Comparison of ENCODE assay signal across 8 mouse cellular contexts in genomic region chr2:153444254-153445136, GRCm38 (mm10). TPM values are rescaled to one million over a fixed set of nuclear protein-coding genes. Genes with fewer than 3 reads are reported as not detected.
A peak's percentile ranks its signal among the peaks of the same experiment; 100 is the strongest.
DNase-seq lines count a peak whose midpoint lies in the region; ATAC-seq and TF ChIP-seq lines count a peak whose summit lies in the region.

No protein-coding gene starts in this region.

- no peaks in the 10 kb centered on the region for H3K9me3 ChIP-seq in embryonic facial prominence, embryonic 15.5 days (replicated peaks)
- H3K9me3 ChIP-seq in heart, embryonic 12.5 days (replicated peaks) = no peaks in the 10 kb centered on the region
- no peaks in the 10 kb centered on the region for H3K9me3 ChIP-seq in kidney, embryonic 16.5 days (ENCODE audit: low read length)
- no peaks in the 10 kb centered on the region for H3K9me3 ChIP-seq in liver, postnatal 0 days (ENCODE audit: low read length)
- H3K9me3 ChIP-seq in neural tube, embryonic 12.5 days = no peaks in the 10 kb centered on the region

- H3K27me3 ChIP-seq in embryonic facial prominence, embryonic 15.5 days = no peaks in the 10 kb centered on the region
- no peaks in the 10 kb centered on the region for H3K27me3 ChIP-seq in heart, embryonic 12.5 days (replicated peaks)
- H3K27me3 ChIP-seq in kidney, embryonic 16.5 days (ENCODE audit: insufficient read depth, low read length) = no peaks in the 10 kb centered on the region
- H3K27me3 ChIP-seq in liver, postnatal 0 days (ENCODE audit: insufficient read depth, low read length) = peaks cover 14% of the 10 kb centered on the region
- no peaks in the 10 kb centered on the region for H3K27me3 ChIP-seq in neural tube, embryonic 12.5 days (replicated peaks)
- no peaks in the 10 kb centered on the region for H3K27me3 ChIP-seq in testis, adult 2 months (ENCODE audit: control insufficient read depth, insufficient read depth, low read length)

- no peak for TF ChIP-seq EP300 in liver, postnatal 0 days (IDR thresholded peaks at IDR 0.05; ENCODE audit: low read depth)

- peak overlapping the region; percentile 98 for H3K4me2 ChIP-seq in embryonic facial prominence, embryonic 15.5 days (replicated peaks)
- H3K4me2 ChIP-seq in heart, embryonic 12.5 days = peak overlapping the region; percentile 98
- H3K4me2 ChIP-seq in kidney, embryonic 16.5 days (replicated peaks; ENCODE audit: low read depth, low read length) = peak overlapping the region; percentile 99
- peak overlapping the region; percentile 99 for H3K4me2 ChIP-seq in liver, postnatal 0 days (ENCODE audit: low read depth, low read length)
- peak overlapping the region; percentile 98 for H3K4me2 ChIP-seq in neural tube, embryonic 12.5 days (replicated peaks)

- H3K9ac ChIP-seq in embryonic facial prominence, embryonic 15.5 days = peak overlapping the region; percentile 70
- H3K9ac ChIP-seq in heart, embryonic 12.5 days = peak overlapping the region; percentile 90
- peak overlapping the region; percentile 92 for H3K9ac ChIP-seq in kidney, embryonic 16.5 days (replicated peaks; ENCODE audit: low read length)
- peak overlapping the region; percentile 61 for H3K9ac ChIP-seq in liver, postnatal 0 days (replicated peaks)
- H3K9ac ChIP-seq in neural tube, embryonic 12.5 days = peak overlapping the region; percentile 97

- peaks cover 52% of the 10 kb centered on the region for H3K4me1 ChIP-seq in embryonic facial prominence, embryonic 15.5 days
- peaks cover 46% of the 10 kb centered on the region for H3K4me1 ChIP-seq in heart, embryonic 12.5 days (replicated peaks)
- peaks cover 45% of the 10 kb centered on the region for H3K4me1 ChIP-seq in kidney, embryonic 16.5 days (ENCODE audit: insufficient read depth, low read length)
- peaks cover 34% of the 10 kb centered on the region for H3K4me1 ChIP-seq in liver, postnatal 0 days (ENCODE audit: insufficient read depth)
- peaks cover 36% of the 10 kb centered on the region for H3K4me1 ChIP-seq in neural tube, embryonic 12.5 days
- peaks cover 31% of the 10 kb centered on the region for H3K4me1 ChIP-seq in testis, adult 2 months (ENCODE audit: control insufficient read depth, insufficient read depth, low read length)

- peak; percentile 46 for DNase-seq in A20 (ENCODE audit: low read depth, low spot score)
- DNase-seq in adrenal gland, adult 18-20 months (ENCODE audit: low spot score in 2 of 2) = peak; percentile 74 to 81
- DNase-seq in liver, postnatal 0 days = peak; percentile 74

- peak; percentile 72 for ATAC-seq in embryonic facial prominence, embryonic 15.5 days (ENCODE audit: insufficient number of reproducible peaks, low FRiP score, low TSS enrichment, low read depth)
- ATAC-seq in heart, embryonic 12.5 days (ENCODE audit: insufficient number of reproducible peaks, low FRiP score) = peak; percentile 76
- ATAC-seq in kidney, embryonic 16.5 days (ENCODE audit: low FRiP score, low TSS enrichment) = peak; percentile 53
- peak; percentile 75 for ATAC-seq in liver, postnatal 0 days
- ATAC-seq in neural tube, embryonic 12.5 days (ENCODE audit: low FRiP score, low read depth) = peak; percentile 59

- WGBS in embryonic facial prominence, embryonic 15.5 days = under 1% methylated on average over 35 of the region's 64 CpGs
- under 1% methylated on average over 31 of the region's 64 CpGs for WGBS in heart, embryonic 12.5 days
- WGBS in kidney, embryonic 16.5 days = under 1% methylated on average over 32 of the region's 64 CpGs
- 0% methylated on average over 28 of the region's 64 CpGs for WGBS in liver, postnatal 0 days (ENCODE audit: insufficient replicate concordance)
- WGBS in neural tube, embryonic 12.5 days = under 1% methylated on average over 39 of the region's 64 CpGs

- peak overlapping the region; percentile 94 for H3K27ac ChIP-seq in embryonic facial prominence, embryonic 15.5 days (replicated peaks)
- peak overlapping the region; percentile 87 for H3K27ac ChIP-seq in heart, embryonic 12.5 days (ENCODE audit: poor library complexity, severe bottlenecking)
- peak overlapping the region; percentile 90 for H3K27ac ChIP-seq in kidney, embryonic 16.5 days (ENCODE audit: low read length)
- peak overlapping the region; percentile 59 for H3K27ac ChIP-seq in liver, postnatal 0 days (ENCODE audit: low read depth)
- H3K27ac ChIP-seq in neural tube, embryonic 12.5 days = peak overlapping the region; percentile 96
- peak overlapping the region; percentile 66 for H3K27ac ChIP-seq in testis, adult 2 months (ENCODE audit: control insufficient read depth, insufficient read depth, low read depth, low read length)

- TF ChIP-seq CTCF in liver, postnatal 0 days (IDR thresholded peaks at IDR 0.05; ENCODE audit: low read depth) = no peak
- TF ChIP-seq CTCF in testis, adult 2 months (IDR thresholded peaks at IDR 0.05; ENCODE audit: control insufficient read depth, insufficient read depth, insufficient replicate concordance, low read depth, low read length) = no peak

- H3K36me3 ChIP-seq in embryonic facial prominence, embryonic 15.5 days = no peaks in the 10 kb centered on the region
- no peaks in the 10 kb centered on the region for H3K36me3 ChIP-seq in heart, embryonic 12.5 days
- H3K36me3 ChIP-seq in kidney, embryonic 16.5 days (ENCODE audit: insufficient read depth, low read length) = no peaks in the 10 kb centered on the region
- no peaks in the 10 kb centered on the region for H3K36me3 ChIP-seq in liver, postnatal 0 days (replicated peaks; ENCODE audit: insufficient read depth, low read length)
- H3K36me3 ChIP-seq in neural tube, embryonic 12.5 days = no peaks in the 10 kb centered on the region
- no peaks in the 10 kb centered on the region for H3K36me3 ChIP-seq in testis, adult 2 months (ENCODE audit: control insufficient read depth, insufficient read depth, low read length)

- H3K4me3 ChIP-seq in embryonic facial prominence, embryonic 15.5 days (replicated peaks) = peak overlapping the region; percentile 91
- H3K4me3 ChIP-seq in heart, embryonic 12.5 days = peak overlapping the region; percentile 71
- H3K4me3 ChIP-seq in kidney, embryonic 16.5 days (ENCODE audit: low read length) = peak overlapping the region; percentile 94
- peak overlapping the region; percentile 63 for H3K4me3 ChIP-seq in liver, postnatal 0 days (ENCODE audit: low read depth, low read length)
- H3K4me3 ChIP-seq in neural tube, embryonic 12.5 days = peak overlapping the region; percentile 94
- H3K4me3 ChIP-seq in testis, adult 2 months (ENCODE audit: control insufficient read depth, low read depth, low read length) = peak overlapping the region; percentile 86

- no peak for TF ChIP-seq POLR2A in testis, adult 2 months (IDR thresholded peaks at IDR 0.05; ENCODE audit: control insufficient read depth, low read depth, low read length)

RNA-seq across cellular contexts. Expression of gene 4930404H24Rik, which starts 48.1 kb away (rescaled TPM):
- not detected for total RNA-seq in adrenal gland, adult 18-20 months (2021)
- not detected in 2 replicates for polyA plus RNA-seq in embryonic facial prominence, embryonic 15.5 days (2015; fragmentation: Nextera tagmentation; extraction: Ambion mirVana)
- not detected in 2 replicates for polyA plus RNA-seq in heart, embryonic 12.5 days (2016; fragmentation: Nextera tagmentation; extraction: Ambion mirVana)
- polyA plus RNA-seq in kidney, embryonic 16.5 days (2015; fragmentation: Nextera tagmentation; extraction: Ambion mirVana) = not detected in 2 replicates
- not detected in 2 replicates for polyA plus RNA-seq in liver, postnatal 0 days (2015; fragmentation: Nextera tagmentation; extraction: Ambion mirVana)
- not detected in 2 replicates for polyA plus RNA-seq in neural tube, embryonic 12.5 days (2016; fragmentation: Nextera tagmentation; extraction: Ambion mirVana)
- polyA plus RNA-seq in testis, adult 2 months (2012; rRNA removed) = 1.9 and 4.2 TPM in 2 replicates

Comparison
In these comparisons a context has a peak if more than half of its experiments do, and no peak if none do; other contexts are left out.
1. Peak in every context shown above with its lines: DNase-seq, ATAC-seq, H3K4me3 ChIP-seq and H3K27ac ChIP-seq.